In genomic region chr13:48314500-48314899, GRCm38 (mm10) we compare ENCODE assay signal across 14 mouse cellular contexts. TPM values are rescaled to one million over a fixed set of nuclear protein-coding genes. Genes with fewer than 3 reads are reported as not detected.
A peak's percentile ranks its signal among the peaks of the same experiment; 100 is the strongest.
DNase-seq lines count a peak whose midpoint lies in the region; ATAC-seq and TF ChIP-seq lines count a peak whose summit lies in the region.
"Had no signal": no experiment of that assay in that cellular context is flagged by ENCODE, and none has a peak within 500 bp of the region (broad histone marks: within the 10 kb centered on the region; RNA-seq: fewer than 3 reads in every experiment).

No protein-coding gene starts in this region.

- H3K27ac ChIP-seq in hindbrain, postnatal 0 days: no peak overlapping the region
- H3K27ac ChIP-seq: forebrain, embryonic 13.5 days; heart, embryonic 15.5 days; kidney, postnatal 0 days; liver, embryonic 15.5 days; midbrain, embryonic 13.5 days had no signal

- DNase-seq in adrenal gland, adult (ENCODE audit: inconsistent age in 2 of 2, low spot score in 1 of 2): peak; percentile 61 to 85
- no peak for DNase-seq in adrenal gland, adult 18-20 months (ENCODE audit: low spot score in 2 of 2)
- DNase-seq in kidney, adult 8-10 months: peak; percentile 6 to 10
- DNase-seq in kidney, adult 18-20 months: no peak
- DNase-seq in adrenal gland, adult 8-10 months: peak; percentile 56
- peak; percentile 6 for DNase-seq in large intestine, adult 2 months (ENCODE audit: low read depth, low spot score)
- DNase-seq in hindbrain, postnatal 0 days (ENCODE audit: low spot score): no peak
- no peak for DNase-seq in thymus, postnatal 10 days (ENCODE audit: low spot score in 2 of 2)

- TF ChIP-seq CTCF in hindbrain, postnatal 0 days (IDR thresholded peaks at IDR 0.05; ENCODE audit: low read depth): no peak

- no peak for ATAC-seq in hindbrain, postnatal 0 days
- ATAC-seq: forebrain, embryonic 13.5 days; midbrain, embryonic 13.5 days had no signal

- no peaks in the 10 kb centered on the region for H3K4me1 ChIP-seq in hindbrain, postnatal 0 days (ENCODE audit: insufficient read depth, low read length)
- H3K4me1 ChIP-seq: liver, embryonic 15.5 days had no signal

- H3K4me3 ChIP-seq in hindbrain, postnatal 0 days (ENCODE audit: low read length): no peak overlapping the region
- H3K4me3 ChIP-seq: forebrain, embryonic 13.5 days; heart, embryonic 15.5 days; liver, embryonic 15.5 days; midbrain, embryonic 13.5 days had no signal

- H3K27me3 ChIP-seq in hindbrain, postnatal 0 days (ENCODE audit: insufficient read depth, low read length): no peaks in the 10 kb centered on the region
- H3K27me3 ChIP-seq: heart, embryonic 15.5 days; liver, embryonic 15.5 days had no signal

- no peaks in the 10 kb centered on the region for H3K36me3 ChIP-seq in hindbrain, postnatal 0 days (ENCODE audit: insufficient read depth, low read length)
- H3K36me3 ChIP-seq: heart, embryonic 15.5 days; liver, embryonic 15.5 days; midbrain, embryonic 13.5 days had no signal

- WGBS in large intestine, adult 2 months: 13% methylated on average over 7 of the region's 7 CpGs
- WGBS in hindbrain, postnatal 0 days: 84% methylated on average over 7 of the region's 7 CpGs

- no peak overlapping the region for H3K9ac ChIP-seq in hindbrain, postnatal 0 days (replicated peaks; ENCODE audit: low read length)
- H3K9ac ChIP-seq: forebrain, embryonic 13.5 days; heart, embryonic 15.5 days; liver, embryonic 15.5 days; midbrain, embryonic 13.5 days had no signal

- no peaks in the 10 kb centered on the region for H3K9me3 ChIP-seq in hindbrain, postnatal 0 days (ENCODE audit: low read length)
- H3K9me3 ChIP-seq: forebrain, embryonic 13.5 days; heart, embryonic 15.5 days; liver, embryonic 15.5 days; midbrain, embryonic 13.5 days had no signal

- no peak overlapping the region for H3K4me2 ChIP-seq in hindbrain, postnatal 0 days (ENCODE audit: low read depth, low read length)
- H3K4me2 ChIP-seq: forebrain, embryonic 13.5 days; heart, embryonic 15.5 days; liver, embryonic 15.5 days; midbrain, embryonic 13.5 days had no signal

RNA-seq across cellular contexts. Expression of gene Id4, which starts 53.5 kb away (rescaled TPM):
- 1 to 10 TPM; 1.2 to 1.3 TPM for total RNA-seq in adrenal gland, adult 18-20 months (2021)
- 1 to 10 TPM; 1.1 to 2.4 (median 1.7) TPM for total RNA-seq in adrenal gland, adult 8-10 months (2022)
- polyA plus RNA-seq in large intestine, adult 2 months (2012; rRNA removed): 4.3 and 5.4 TPM in 2 replicates
- 66.3 and 67.8 TPM in 2 replicates for total RNA-seq in hindbrain, postnatal 0 days (2014; rRNA removed)
- 60.6 and 65.6 TPM in 2 replicates for polyA plus RNA-seq in hindbrain, postnatal 0 days (2015; fragmentation: Nextera tagmentation; extraction: Ambion mirVana)
- total RNA-seq: neutrophil, adult 5-6 weeks had no signal

Comparison
In these comparisons a context has a peak if more than half of its experiments do, and no peak if none do; other contexts are left out.
1. DNase-seq: peak in adrenal gland, adult (2 of 2), kidney, adult 8-10 months (2 of 2), adrenal gland, adult 8-10 months (single experiment) and large intestine, adult 2 months (single experiment); none in adrenal gland, adult 18-20 months (0 of 2), kidney, adult 18-20 months (single experiment), hindbrain, postnatal 0 days (single experiment) and thymus, postnatal 10 days (0 of 2).
2. RNA of gene Id4, which starts 53.5 kb away (total RNA-seq): 66.3 to 67.8 TPM in hindbrain, postnatal 0 days; 1.1 to 2.4 TPM in adrenal gland, adult 8-10 months and 1.2 to 1.3 TPM in adrenal gland, adult 18-20 months; every median in the first group is over 10 times any median in the second.